Mouse (Mus musculus) erythroblast, adult 5-6 weeks (primary cell): ENCODE data around the gene Adipor2. TPM values are rescaled to one million over a fixed set of nuclear protein-coding genes. Genes with fewer than 3 reads are reported as not detected.

Source experiments
- ATAC-seq: replicated peaks from 2 replicates; pipeline ENCODE4 v1.8.0; 2016; ENCODE audit warnings: moderate number of reproducible peaks, mild to moderate bottlenecking, moderate TSS enrichment, inconsistent platforms; ENCODE audit not compliant: poor library complexity, low FRiP score, severe bottlenecking
- total RNA-seq, 2 experiments: library from RNA; stranded (forward) in 1 of 2; stranded (reverse) in 1 of 2; fragments of 150-400 nt in 1 of 2; fragments of 200-764, 138-1000 nt in 1 of 2; gene quantifications; 2 replicates each; pipeline versions ENCODE4 v1.2.3 to v1.2.4; 2015 to 2017; ENCODE audit warnings: low replicate concordance in 2 of 2

Gene Adipor2
- total RNA-seq, 2 experiments from 2014 or later: 29.2 to 35.7 TPM

DNA sequence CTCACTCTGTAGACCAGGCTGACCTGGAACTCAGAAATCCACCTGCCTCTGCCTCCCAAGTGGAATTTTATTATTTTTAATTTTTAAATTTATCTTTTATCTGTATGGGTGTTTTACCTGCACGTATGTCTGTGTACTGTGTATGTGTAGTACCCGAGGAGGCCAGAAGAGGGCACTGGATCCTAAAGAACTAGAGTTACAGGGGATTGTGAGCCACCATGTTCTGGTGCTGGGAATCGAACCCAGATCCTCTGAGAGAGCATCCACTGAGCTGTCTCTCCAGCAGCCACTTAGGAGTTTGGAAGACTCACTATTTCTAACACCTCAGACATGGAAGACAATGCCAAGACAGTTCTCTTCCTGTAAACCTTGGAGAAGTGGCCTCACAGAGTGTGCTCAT, 11.1 kb upstream of the Adipor2 start:
- ATAC-seq: 0 out of 2 replicates have a peak, but pooled peaks have one; percentile 59

DNA sequence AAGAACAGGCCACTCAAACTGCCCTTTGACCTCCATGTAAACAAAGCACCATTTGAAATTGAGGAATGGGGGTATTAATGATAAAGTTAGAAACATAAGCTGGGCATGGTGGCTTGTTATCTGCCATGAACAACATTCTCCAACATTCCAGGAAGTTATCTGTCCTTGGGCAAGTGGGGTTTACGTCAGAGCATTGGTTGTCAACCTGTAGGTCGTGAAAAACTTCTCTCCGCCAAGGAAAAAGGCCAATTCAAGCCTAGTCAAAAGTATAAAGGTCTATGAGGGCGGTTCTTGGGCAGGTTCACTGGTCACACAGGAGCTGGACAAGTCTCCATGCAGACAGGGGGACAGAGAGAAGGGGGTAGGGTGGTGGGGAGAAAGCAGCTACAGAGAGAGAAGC, 3.5 kb upstream of the Adipor2 start:
- ATAC-seq: no peak

GRCm38 (mm10) chr6:119420357-119420756, 2.9 kb upstream of the Adipor2 start:
- no peak for ATAC-seq

DNA sequence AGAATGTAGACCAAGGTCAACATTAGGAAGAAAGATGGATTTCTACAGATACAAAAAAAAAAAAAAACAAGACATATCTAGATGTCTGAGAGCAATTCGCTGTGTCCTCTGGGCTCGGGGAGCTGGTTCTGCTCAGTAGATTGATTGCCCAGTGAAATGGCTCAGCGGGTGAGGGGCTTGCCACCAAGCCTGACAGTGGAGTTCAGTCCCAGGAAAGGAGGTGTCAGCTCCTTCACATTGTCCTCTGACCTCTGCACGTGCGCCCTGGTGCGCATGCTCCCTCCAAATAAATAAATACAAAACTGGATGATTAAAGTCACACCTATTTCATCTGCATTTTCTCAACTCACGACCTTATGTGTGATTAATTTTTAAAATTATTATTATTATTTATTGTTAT, 1.9 kb upstream of the Adipor2 start:
- ATAC-seq: no peak

GRCm38 (mm10) chr6:119418392-119419251, 1.1 kb upstream of the Adipor2 start:
- no peak for ATAC-seq

DNA sequence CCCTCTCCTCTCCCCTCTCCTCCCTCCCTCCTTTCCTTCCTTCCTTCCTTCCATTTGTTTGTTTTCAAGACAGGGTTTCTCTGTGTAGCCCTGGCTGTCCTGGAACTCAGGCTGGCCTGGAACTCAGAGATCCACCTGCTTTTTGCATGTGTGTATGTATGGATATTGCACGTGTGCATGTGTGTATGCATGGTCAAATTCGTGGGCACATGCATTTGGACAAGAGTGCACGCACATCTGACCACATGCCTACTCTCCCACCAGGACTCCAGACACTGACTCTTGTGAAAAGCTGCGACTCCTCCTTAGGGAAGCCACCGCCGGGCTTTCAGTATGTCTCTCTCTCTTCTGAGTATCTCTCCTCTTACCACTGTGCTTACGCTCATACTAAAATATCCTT, 317 bp upstream of the Adipor2 start:
- ATAC-seq: no peak

DNA sequence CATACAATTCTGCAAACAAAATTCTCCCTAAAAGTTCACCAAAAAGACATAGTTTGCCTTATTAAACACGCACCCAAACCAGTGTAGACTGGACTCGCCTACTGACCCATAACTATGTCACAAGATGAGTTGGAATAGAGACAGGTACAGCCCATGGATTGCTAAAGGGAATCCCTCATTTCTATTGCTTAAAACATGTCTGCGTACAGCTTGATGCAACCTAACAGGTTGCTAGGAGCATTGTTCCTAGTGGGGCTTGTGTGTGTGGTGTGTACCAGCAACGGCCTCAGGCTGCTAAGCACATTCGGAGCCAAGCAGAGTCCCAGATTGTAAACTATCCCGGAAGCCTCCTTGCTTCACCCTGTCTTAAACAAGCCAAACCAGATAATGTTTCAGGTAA, 861 bp downstream of the Adipor2 start:
- ATAC-seq: no peak

- ATAC-seq: no peak
These were observed 3.1 kb downstream of the Adipor2 start for GRCm38 (mm10) chr6:119414262-119415043.

DNA sequence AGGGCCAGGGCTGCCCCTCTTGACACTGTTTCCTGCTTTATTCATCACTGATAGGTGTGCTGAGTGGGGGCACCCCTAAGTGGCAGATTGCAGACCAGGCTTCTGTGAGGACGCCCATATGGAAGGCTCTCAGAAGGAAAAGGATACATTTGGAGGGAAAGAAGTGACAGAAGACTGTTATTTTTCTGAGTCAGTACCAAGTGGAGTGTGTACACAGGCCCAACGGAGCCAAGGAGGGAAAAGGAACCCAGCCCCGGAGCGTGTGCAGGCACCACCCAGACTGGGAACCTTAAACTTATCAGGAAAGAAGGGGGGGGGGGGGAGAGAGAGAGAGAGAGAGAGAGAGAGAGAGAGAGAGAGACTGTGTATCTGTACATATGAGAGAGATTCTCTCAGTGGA, 4.9 kb downstream of the Adipor2 start:
- no peak for ATAC-seq

DNA sequence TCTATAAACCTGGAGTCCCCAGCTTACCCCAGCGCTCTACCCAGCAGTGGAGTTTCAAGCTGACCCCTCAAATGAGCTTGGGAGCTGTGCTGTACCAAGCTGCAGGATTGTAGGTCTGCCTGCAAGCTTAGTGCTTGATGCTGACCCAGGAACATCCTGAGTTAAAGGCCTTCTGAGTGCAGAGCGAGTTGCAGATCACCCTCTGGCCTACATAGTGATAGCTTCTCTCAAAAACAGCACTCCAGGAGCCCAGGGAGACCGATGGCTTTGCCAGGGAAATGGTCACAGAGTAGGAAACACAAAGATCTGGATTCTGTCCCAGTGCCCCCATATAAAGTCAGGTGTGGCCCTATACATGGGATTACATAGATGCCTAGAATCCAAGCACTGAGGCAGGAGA, 6.0 kb downstream of the Adipor2 start:
- no peak for ATAC-seq

- no peak for ATAC-seq
These were observed 7.7 kb downstream of the Adipor2 start for GRCm38 (mm10) chr6:119409766-119410165.

GRCm38 (mm10) chr6:119408582-119408981, 8.9 kb downstream of the Adipor2 start:
- ATAC-seq: no peak

- ATAC-seq: no peak
These were observed 9.7 kb downstream of the Adipor2 start for GRCm38 (mm10) chr6:119407818-119408217.

- ATAC-seq: no peak
These were observed 11.0 kb downstream of the Adipor2 start for GRCm38 (mm10) chr6:119406528-119406927.

DNA sequence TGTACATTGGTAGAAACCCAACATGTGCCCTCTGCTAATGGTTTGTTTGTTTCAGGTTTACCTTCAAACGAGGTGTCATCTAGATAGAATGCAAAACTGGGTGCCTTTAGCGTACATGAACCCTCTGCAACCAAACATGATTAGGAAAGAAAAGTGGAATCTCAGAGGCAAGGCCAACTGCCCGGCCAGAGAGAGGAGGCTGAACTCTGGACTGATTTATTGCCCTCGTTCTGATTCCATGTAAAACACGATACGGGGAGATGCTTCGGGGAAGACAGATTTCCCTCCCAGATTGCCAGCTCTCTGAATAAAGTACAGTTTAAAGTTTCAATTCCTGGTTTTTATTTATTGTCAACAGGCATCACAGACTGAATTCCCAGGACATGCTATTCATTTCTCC, 12.2 kb downstream of the Adipor2 start:
- no peak for ATAC-seq

- no peak for ATAC-seq
These were observed 12.7 kb downstream of the Adipor2 start for GRCm38 (mm10) chr6:119404854-119405253.

DNA sequence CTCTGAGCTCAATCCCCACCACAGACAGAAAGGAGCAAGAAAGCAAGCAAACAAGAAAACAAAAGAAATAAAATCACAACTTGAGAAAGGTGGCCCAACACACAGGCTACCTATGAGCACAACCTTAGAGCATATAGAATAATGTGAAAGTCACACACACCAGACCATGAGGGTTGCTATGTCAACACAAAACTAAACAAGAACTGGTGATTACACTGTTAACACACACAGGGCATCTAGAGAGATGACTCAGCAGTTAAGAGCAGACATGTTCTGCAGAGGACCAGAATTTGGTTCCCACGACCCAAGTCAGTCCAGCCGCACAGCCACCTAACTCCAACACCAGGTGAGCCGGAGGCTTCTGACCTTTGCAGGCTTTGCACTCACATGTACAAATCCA, 14.5 kb downstream of the Adipor2 start:
- peak; percentile 43; the same call in 1 of the 2 replicates for ATAC-seq

DNA sequence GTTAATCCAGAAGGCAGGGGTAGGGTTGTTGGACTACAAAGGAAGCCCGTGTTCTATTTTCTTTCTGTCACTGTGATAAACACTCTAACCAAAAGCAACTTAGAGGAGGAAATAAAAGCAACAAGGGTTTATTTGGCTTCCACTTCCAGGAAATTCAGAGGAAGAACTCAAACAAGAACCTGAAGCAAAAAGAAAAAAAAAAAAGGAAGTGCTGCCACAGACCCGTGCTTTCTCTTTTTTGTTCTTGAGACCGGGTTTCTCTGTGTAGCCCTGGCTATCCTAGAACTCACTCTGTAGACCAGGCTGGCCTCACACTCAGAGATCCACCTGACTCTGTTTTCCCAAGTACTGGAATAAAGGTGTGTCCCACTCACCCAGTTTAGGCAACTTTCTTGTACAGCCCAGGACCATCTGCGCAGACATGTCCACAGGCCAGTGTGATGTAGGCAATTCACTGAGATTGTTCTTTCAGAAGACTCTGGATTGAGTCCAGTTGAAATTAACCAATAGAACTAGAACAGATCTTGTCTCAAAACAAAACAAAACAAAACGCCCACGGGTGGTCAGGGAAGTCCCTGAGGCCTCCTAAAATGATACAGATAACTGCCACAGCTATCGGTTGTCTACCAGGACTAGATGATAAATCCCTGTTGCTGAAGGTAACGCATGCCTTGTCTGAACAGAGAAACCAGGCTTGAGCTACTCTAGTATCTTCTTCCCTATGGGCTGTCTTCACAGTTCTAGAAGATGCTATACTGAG, 15.8 kb downstream of the Adipor2 start:
- no peak for ATAC-seq

DNA sequence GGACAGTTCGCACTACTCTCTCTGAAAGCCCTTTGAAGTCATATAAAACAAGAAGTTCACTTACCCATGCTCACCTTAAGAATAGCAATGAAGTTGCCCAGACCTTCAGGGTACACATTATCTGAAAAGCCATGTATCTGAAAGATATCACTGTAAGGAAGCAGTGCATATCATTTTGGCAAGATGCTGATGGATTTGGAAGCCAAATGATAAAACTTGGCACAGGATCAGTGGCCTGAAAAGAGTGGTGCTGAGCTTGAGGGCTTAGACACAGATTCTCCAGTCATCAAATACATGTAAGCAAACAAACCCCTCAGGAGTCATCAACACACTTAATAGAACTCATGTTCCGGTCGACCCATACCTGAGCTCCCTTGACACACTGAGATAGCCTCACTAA, 16.9 kb downstream of the Adipor2 start:
- ATAC-seq: no peak

DNA sequence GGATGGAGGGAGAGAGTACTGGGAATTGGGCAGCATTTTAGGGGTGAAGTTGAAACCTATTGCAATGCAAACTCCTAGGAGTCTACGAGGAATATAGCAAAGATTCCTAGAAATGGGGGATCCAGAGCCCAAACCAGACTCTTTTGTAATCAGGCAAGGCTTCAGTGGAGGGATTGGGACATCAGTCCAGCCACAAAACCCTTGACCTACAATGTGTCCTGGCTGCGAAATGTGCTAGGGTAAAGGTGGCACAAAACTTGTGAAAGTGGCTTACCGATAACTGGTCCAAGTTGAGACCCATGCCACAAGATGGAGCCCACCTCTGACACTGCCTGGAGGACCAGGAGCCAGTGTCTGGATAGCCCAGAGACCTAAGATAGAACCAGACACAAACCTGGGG, 18.1 kb downstream of the Adipor2 start:
- no peak for ATAC-seq
